Mouse (Mus musculus): Measurements from ENCODE around the gene Rtl9. TPM values are rescaled to one million over a fixed set of nuclear protein-coding genes. Genes with fewer than 3 reads are reported as not detected.

The Rtl9 gene
- polyA plus RNA-seq (2012; rRNA removed) = 0.07 and 0.10 TPM in 2 replicates

DNA sequence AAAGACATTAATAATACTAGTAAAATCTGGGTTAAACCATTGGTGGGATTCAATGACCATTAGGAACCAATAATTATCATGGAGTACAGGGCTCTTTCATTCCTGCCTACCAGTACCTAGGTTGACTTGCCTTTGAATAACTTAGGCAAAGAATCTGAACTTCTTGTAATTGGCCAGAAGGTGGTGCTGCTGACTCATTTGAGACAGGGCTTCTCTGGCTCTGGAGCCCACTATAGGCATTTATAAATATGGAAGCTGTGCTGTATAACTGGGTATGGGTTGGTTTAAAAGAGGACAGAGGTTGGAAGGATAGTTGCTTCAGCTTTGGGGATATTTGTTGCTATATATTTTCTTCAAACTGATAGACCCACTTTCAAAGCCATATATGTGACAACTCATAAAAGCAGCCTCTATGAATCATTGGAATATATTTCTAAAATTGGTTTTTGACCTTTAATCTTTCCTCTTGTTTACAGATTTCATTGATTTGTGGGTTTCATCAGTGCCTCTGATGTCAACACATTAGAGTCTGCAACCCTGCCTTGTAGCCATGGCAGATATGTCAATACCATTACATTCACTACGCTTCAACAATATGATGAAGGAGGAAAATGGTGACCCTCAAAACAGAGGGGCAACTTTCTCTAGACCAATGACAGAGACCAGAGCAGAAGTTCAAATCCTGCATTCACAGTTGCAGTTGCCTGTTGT, at the start of gene Rtl9:
TSS of gene Rtl9 (plus strand) at position 551 of the 711 bp plus-strand sequence.

Other genes with a start within 250 kb of the Rtl9 start
- 1.8 and 1.9 TPM in 2 replicates for gene Ammecr1, start 132.9 kb upstream of the Rtl9 start, polyA plus RNA-seq (2012; rRNA removed)